Mouse (Mus musculus): ENCODE measurements around the gene Pex10. TPM values are rescaled to one million over a fixed set of nuclear protein-coding genes. Genes with fewer than 3 reads are reported as not detected.

The Pex10 gene
- total RNA-seq, 2 experiments from 2014 or later: 18.2 to 20.3 TPM

Other genes starting within 250 kb of the Pex10 start
- gene Ttc34, start 229.6 kb upstream of the Pex10 start, total RNA-seq (2021): under 1 TPM in 1 of 2 experiments, not detected in 1; 0.20 TPM
- gene Mmel1, start 197.4 kb upstream of the Pex10 start, total RNA-seq (2021): 1 to 10 TPM in 1 of 2 experiments, under 1 TPM in 1; 0.19 to 3.8 TPM
- 100 to 1,000 TPM in 1 of 2 experiments, 10 to 100 TPM in 1; 15.5 to 104 TPM for gene Fam213b, start 167.9 kb upstream of the Pex10 start, total RNA-seq (2021)
- 1 to 10 TPM; 6.4 to 8.4 TPM for gene Tnfrsf14, start 138.5 kb upstream of the Pex10 start, total RNA-seq (2021)
- gene Hes5, start 106.1 kb upstream of the Pex10 start, total RNA-seq (2021): not detected
- 10 to 100 TPM; 28.3 to 31.9 TPM for gene Pank4, start 102.9 kb upstream of the Pex10 start, total RNA-seq (2021)
- gene Plch2, start 10.2 kb upstream of the Pex10 start, total RNA-seq (2021): under 1 TPM; 0.33 to 0.35 TPM
- 100 to 1,000 TPM in 1 of 2 experiments, 10 to 100 TPM in 1; 95.4 to 109 TPM for gene Rer1, start 19.4 kb downstream of the Pex10 start, total RNA-seq (2021)
- 1 to 10 TPM; 6.6 to 9.8 TPM for gene Morn1, start 19.6 kb downstream of the Pex10 start, total RNA-seq (2021)
- gene Ski, start 155.6 kb downstream of the Pex10 start, total RNA-seq (2021): 10 to 100 TPM; 47.5 to 60.6 TPM
- 10 to 100 TPM; 46.6 to 54.5 TPM for gene Faap20, start 182.8 kb downstream of the Pex10 start, total RNA-seq (2021)